In the genomic region with DNA sequence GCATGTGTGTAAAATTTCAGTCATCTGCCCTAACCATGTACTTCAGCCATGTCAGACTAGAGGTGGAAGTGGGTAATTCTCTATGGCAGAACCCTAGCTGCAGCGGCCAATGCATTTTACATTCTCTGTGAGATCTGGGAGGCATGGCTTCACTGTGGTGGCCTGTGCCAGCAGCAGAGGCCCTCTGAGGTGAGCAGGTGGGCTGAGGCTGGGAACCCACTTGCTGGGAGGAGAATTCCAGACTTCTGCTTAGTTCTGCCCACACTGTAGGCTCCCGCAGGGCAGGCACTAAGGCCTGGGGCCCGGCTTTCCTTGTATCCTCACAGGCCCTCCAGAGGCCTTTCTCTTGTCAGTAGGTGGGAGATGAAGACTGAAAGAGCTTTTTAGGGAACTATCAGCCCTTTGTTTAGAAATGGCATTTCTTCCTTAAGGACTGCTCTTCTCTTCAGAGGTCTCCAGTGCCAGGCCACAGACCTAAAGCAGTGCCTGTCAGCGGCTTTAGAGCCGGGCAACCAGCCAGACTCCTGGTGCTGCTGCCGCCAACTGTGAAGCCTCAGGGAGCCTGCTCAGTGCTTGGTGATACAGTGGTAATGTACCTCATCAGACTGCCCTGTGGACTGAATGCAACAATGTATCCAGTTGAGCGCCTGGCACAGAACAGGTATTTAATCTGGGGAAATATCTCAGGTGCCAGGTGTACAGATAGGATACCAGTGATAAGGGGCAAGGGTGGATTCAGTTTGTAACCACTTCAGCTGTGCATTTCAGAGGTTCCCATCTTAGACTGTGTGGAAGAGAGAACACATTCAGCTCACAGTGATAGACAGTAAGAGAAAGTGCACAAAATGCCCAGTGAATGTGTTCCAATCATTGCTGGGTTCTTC, we compare ENCODE assay signal across 10 mouse cellular contexts.
DNase-seq lines count a peak whose midpoint lies in the region; ATAC-seq and TF ChIP-seq lines count a peak whose summit lies in the region.
"Had no signal": no experiment of that assay in that cellular context is flagged by ENCODE, and none has a peak within 500 bp of the region (broad histone marks: within the 10 kb centered on the region; RNA-seq: fewer than 3 reads in every experiment).

No protein-coding gene starts in this region.

- no peak overlapping the region for H3K4me2 ChIP-seq in stomach, postnatal 0 days (replicated peaks; ENCODE audit: low read depth)

- no peak overlapping the region for H3K27ac ChIP-seq in left cerebral cortex, adult 2 months
- 0 out of 2 replicates have a peak overlapping the region, but pooled peaks have one; percentile 18 for H3K27ac ChIP-seq in stomach, postnatal 0 days (replicated peaks)

- H3K9me3 ChIP-seq in stomach, postnatal 0 days (ENCODE audit: control insufficient read depth, low read length) = no peaks in the 10 kb centered on the region
- H3K9me3 ChIP-seq: G1E had no signal

- H3K4me3 ChIP-seq in left cerebral cortex, adult 2 months = no peak overlapping the region
- no peak overlapping the region for H3K4me3 ChIP-seq in lung, adult 2 months (replicated peaks; ENCODE audit: extremely low read depth, low read depth, low read length)
- H3K4me3 ChIP-seq in stomach, postnatal 0 days (ENCODE audit: low read depth, low read length) = no peak overlapping the region
- H3K4me3 ChIP-seq: myocyte had no signal

- TF ChIP-seq EP300 in stomach, postnatal 0 days (optimal IDR thresholded peaks at IDR 0.05) = no peak

- ATAC-seq in stomach, postnatal 0 days (ENCODE audit: low FRiP score, low TSS enrichment) = peak; percentile 56; the same call in 1 of the 2 replicates
- no peak for ATAC-seq in granulocyte monocyte progenitor cell, adult 5-6 weeks (replicated peaks; ENCODE audit: poor library complexity, severe bottlenecking)

- no peak for TF ChIP-seq CTCF in left cerebral cortex, adult 2 months (IDR thresholded peaks at IDR 0.05)
- no peak for TF ChIP-seq CTCF in lung, adult 2 months (IDR thresholded peaks at IDR 0.05; ENCODE audit: insufficient read depth, low read length)
- no peak for TF ChIP-seq CTCF in stomach, postnatal 0 days (IDR thresholded peaks at IDR 0.05; ENCODE audit: low read depth)

- peak; percentile 27 to 37 for DNase-seq in left cerebral cortex, postnatal 25 days (ENCODE audit: low spot score in 2 of 2)
- no peak for DNase-seq in left cerebral cortex, adult 2 months (ENCODE audit: extremely low spot score in 1 of 2, low spot score in 2 of 2)
- peak; percentile 65 for DNase-seq in brain, adult 2 months (ENCODE audit: low read depth, low spot score)
- peak; percentile 65 for DNase-seq in gastrocnemius, adult 18-20 months (ENCODE audit: low spot score)
- peak; percentile 88 for DNase-seq in heart, postnatal 4 days
- peak; percentile 21 for DNase-seq in lung, adult 2 months
- peak; percentile 50 for DNase-seq in stomach, postnatal 0 days (ENCODE audit: low spot score)

- H3K27me3 ChIP-seq in stomach, postnatal 0 days (ENCODE audit: control insufficient read depth, insufficient read depth, low read length) = no peaks in the 10 kb centered on the region

- H3K4me1 ChIP-seq in lung, adult 2 months (ENCODE audit: control insufficient read depth, insufficient read depth, low read length) = peaks cover 3% of the 10 kb centered on the region; the same call in 1 of the 2 replicates
- no peaks in the 10 kb centered on the region for H3K4me1 ChIP-seq in stomach, postnatal 0 days (replicated peaks; ENCODE audit: control insufficient read depth, insufficient read depth)

- no peak for TF ChIP-seq POLR2A in lung, adult 2 months (IDR thresholded peaks at IDR 0.05; ENCODE audit: borderline replicate concordance, extremely low read depth, low read depth, low read length)

- intact Hi-C loops in left cerebral cortex, postnatal 25 days (cut with DNase I) = no loop called here
- intact Hi-C loops in left cerebral cortex, adult 2 months (cut with DNase I) = no loop called here

- WGBS in lung, adult 2 months = 55% methylated on average over 7 of the region's 7 CpGs
- WGBS in stomach, postnatal 0 days = 50% methylated on average over 7 of the region's 7 CpGs

- no peaks in the 10 kb centered on the region for H3K36me3 ChIP-seq in stomach, postnatal 0 days (ENCODE audit: control insufficient read depth, insufficient read depth, low read length)
- H3K36me3 ChIP-seq: G1E had no signal

- 0 out of 2 replicates have a peak overlapping the region, but pooled peaks have one; percentile 14 for H3K9ac ChIP-seq in stomach, postnatal 0 days (ENCODE audit: low read length)

Comparison
In these comparisons a context has a peak if more than half of its experiments do, and no peak if none do; other contexts are left out.
1. DNase-seq: peak in left cerebral cortex, postnatal 25 days (2 of 2), brain, adult 2 months (single experiment), gastrocnemius, adult 18-20 months (single experiment), heart, postnatal 4 days (single experiment), lung, adult 2 months (single experiment) and stomach, postnatal 0 days (single experiment); none in left cerebral cortex, adult 2 months (0 of 2).